ENCODE assay signal across 9 mouse cellular contexts in genomic region chr6:85339273-85339901, GRCm38 (mm10). TPM values are rescaled to one million over a fixed set of nuclear protein-coding genes. Genes with fewer than 3 reads are reported as not detected.
DNase-seq lines count a peak whose midpoint lies in the region; ATAC-seq lines count a peak whose summit lies in the region.
"Had no signal": no experiment of that assay in that cellular context is flagged by ENCODE, and none has a peak within 500 bp of the region (broad histone marks: within the 10 kb centered on the region; RNA-seq: fewer than 3 reads in every experiment).

No protein-coding gene starts in this region.

- H3K9ac ChIP-seq in liver, embryonic 16.5 days (ENCODE audit: low read depth, low read length): no peak overlapping the region
- H3K9ac ChIP-seq: stomach, embryonic 15.5 days had no signal

- no peaks in the 10 kb centered on the region for H3K4me1 ChIP-seq in liver, embryonic 16.5 days (ENCODE audit: control insufficient read depth, low read depth, low read length)
- no peaks in the 10 kb centered on the region for H3K4me1 ChIP-seq in midbrain, embryonic 10.5 days
- H3K4me1 ChIP-seq: stomach, embryonic 15.5 days had no signal

- 0 out of 2 replicates have a peak, but pooled peaks cover 2% of the 10 kb centered on the region for H3K27me3 ChIP-seq in liver, embryonic 16.5 days (ENCODE audit: control insufficient read depth, insufficient read depth, low read depth, low read length)
- peaks cover 34% of the 10 kb centered on the region for H3K27me3 ChIP-seq in midbrain, embryonic 10.5 days (ENCODE audit: low read depth, poor library complexity, severe bottlenecking)
- H3K27me3 ChIP-seq: stomach, embryonic 15.5 days had no signal

- H3K4me2 ChIP-seq in liver, embryonic 16.5 days (ENCODE audit: low read depth, low read length): no peak overlapping the region
- H3K4me2 ChIP-seq: stomach, embryonic 15.5 days had no signal

- H3K4me3 ChIP-seq in liver, embryonic 16.5 days (ENCODE audit: low read depth, low read length): no peak overlapping the region
- no peak overlapping the region for H3K4me3 ChIP-seq in midbrain, embryonic 10.5 days
- H3K4me3 ChIP-seq: stomach, embryonic 15.5 days had no signal

- H3K36me3 ChIP-seq in liver, embryonic 16.5 days (ENCODE audit: control insufficient read depth, insufficient read depth): no peaks in the 10 kb centered on the region
- no peaks in the 10 kb centered on the region for H3K36me3 ChIP-seq in midbrain, embryonic 10.5 days
- H3K36me3 ChIP-seq: stomach, embryonic 15.5 days had no signal

- WGBS in liver, embryonic 16.5 days (ENCODE audit: insufficient replicate concordance): 58% methylated on average over 1 of the region's 1 CpGs
- 83% methylated on average over 1 of the region's 1 CpGs for WGBS in midbrain, embryonic 10.5 days

- DNase-seq in frontal cortex, postnatal 14 days (ENCODE audit: low spot score in 2 of 2): no peak
- DNase-seq in 3134 (ENCODE audit: extremely low read depth, insufficient read length, low spot score) (peak; percentile 33), adipocyte (ENCODE audit: low spot score) (peak; percentile 43)
- peak; percentile 18 for DNase-seq in forelimb bud, embryonic 11.5 days (ENCODE audit: low read depth, low spot score)
- DNase-seq in right cerebral cortex, postnatal 4 days: peak; percentile 32
- no peak for DNase-seq in midbrain, embryonic 10.5 days (ENCODE audit: low spot score)

- H3K27ac ChIP-seq in liver, embryonic 16.5 days (ENCODE audit: low read length): no peak overlapping the region
- no peak overlapping the region for H3K27ac ChIP-seq in midbrain, embryonic 10.5 days (replicated peaks)
- H3K27ac ChIP-seq: stomach, embryonic 15.5 days had no signal

- peak; percentile 43 for ATAC-seq in frontal cortex, adult (ENCODE audit: low TSS enrichment)
- ATAC-seq in liver, embryonic 16.5 days (ENCODE audit: low read depth): 0 out of 2 replicates have a peak, but pooled peaks have one; percentile 17

- no peaks in the 10 kb centered on the region for H3K9me3 ChIP-seq in liver, embryonic 16.5 days (replicated peaks; ENCODE audit: control insufficient read depth, low read length)
- H3K9me3 ChIP-seq in midbrain, embryonic 10.5 days (replicated peaks): no peaks in the 10 kb centered on the region
- H3K9me3 ChIP-seq: stomach, embryonic 15.5 days had no signal

RNA-seq across cellular contexts. Expression of gene Sfxn5, which starts 6.2 kb away (rescaled TPM):
- 1.8 and 2.0 TPM in 2 replicates for polyA plus RNA-seq in liver, embryonic 16.5 days (2015; fragmentation: Nextera tagmentation; extraction: Ambion mirVana)
- polyA plus RNA-seq in midbrain, embryonic 10.5 days (2016; fragmentation: Nextera tagmentation; extraction: Ambion mirVana): 8.7 and 10.5 TPM in 2 replicates

RNA-seq across cellular contexts. Expression of gene Rab11fip5, which starts 35.0 kb away (rescaled TPM):
- 0.85 and 1.0 TPM in 2 replicates for polyA plus RNA-seq in liver, embryonic 16.5 days (2015; fragmentation: Nextera tagmentation; extraction: Ambion mirVana)
- polyA plus RNA-seq in midbrain, embryonic 10.5 days (2016; fragmentation: Nextera tagmentation; extraction: Ambion mirVana): 4.2 and 6.4 TPM in 2 replicates

Comparison
In these comparisons a context has a peak if more than half of its experiments do, and no peak if none do; other contexts are left out.
1. DNase-seq: peak in 3134 (single experiment), adipocyte (single experiment), forelimb bud, embryonic 11.5 days (single experiment) and right cerebral cortex, postnatal 4 days (single experiment); none in frontal cortex, postnatal 14 days (0 of 2) and midbrain, embryonic 10.5 days (single experiment).